Mouse (Mus musculus) liver, embryonic 14.5 days (tissue): ENCODE measurements around the gene Clmn.

Source experiments
- CTCF ChIP-seq: IDR thresholded peaks from 2 replicates; pipeline ENCODE4 v1.5.1; 2016; ENCODE audit warnings: antibody characterized with exemption, low read depth, control low read depth
- EP300 ChIP-seq: IDR thresholded peaks from 2 replicates; pipeline ENCODE4 v1.6.1; 2016; ENCODE audit warnings: antibody characterized with exemption, low read depth

DNA sequence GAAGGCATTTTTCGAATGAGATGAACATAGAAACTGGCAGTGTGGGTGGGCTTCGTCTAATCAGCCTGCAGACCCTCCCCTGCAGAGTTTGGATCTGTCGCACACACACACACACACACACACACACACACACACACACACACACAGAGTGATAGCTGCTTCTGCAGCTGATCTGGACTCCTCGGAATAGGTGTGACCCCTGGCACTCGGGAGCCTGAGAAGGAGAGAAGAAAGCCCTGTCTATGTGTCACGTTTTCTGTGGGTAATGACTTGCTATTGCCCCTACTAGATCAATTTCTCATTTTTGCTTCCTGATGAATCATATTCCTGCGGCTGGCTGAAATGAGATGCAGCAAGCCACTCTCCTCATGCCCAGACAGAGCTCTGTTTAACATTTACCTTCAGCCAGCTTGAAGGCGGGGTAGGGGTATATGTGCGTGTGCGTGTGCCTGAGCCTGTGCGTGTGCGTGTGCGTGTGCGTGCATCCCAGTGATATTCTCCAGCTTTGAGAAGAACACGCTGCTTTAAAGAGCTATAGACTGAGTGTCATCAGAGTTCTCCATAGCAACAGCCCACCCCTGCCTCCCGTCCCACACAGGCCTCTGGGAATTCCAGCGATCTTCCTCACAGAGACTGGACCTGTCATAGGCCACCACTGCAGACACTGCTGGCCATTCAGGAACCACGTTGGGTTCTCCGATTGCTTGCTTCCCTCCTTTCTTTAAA, 29.3 kb downstream of the Clmn start:
- TF ChIP-seq CTCF (no peak), EP300 (no peak)
